Comparison of ENCODE assay signal across 10 mouse cellular contexts in the genomic region with DNA sequence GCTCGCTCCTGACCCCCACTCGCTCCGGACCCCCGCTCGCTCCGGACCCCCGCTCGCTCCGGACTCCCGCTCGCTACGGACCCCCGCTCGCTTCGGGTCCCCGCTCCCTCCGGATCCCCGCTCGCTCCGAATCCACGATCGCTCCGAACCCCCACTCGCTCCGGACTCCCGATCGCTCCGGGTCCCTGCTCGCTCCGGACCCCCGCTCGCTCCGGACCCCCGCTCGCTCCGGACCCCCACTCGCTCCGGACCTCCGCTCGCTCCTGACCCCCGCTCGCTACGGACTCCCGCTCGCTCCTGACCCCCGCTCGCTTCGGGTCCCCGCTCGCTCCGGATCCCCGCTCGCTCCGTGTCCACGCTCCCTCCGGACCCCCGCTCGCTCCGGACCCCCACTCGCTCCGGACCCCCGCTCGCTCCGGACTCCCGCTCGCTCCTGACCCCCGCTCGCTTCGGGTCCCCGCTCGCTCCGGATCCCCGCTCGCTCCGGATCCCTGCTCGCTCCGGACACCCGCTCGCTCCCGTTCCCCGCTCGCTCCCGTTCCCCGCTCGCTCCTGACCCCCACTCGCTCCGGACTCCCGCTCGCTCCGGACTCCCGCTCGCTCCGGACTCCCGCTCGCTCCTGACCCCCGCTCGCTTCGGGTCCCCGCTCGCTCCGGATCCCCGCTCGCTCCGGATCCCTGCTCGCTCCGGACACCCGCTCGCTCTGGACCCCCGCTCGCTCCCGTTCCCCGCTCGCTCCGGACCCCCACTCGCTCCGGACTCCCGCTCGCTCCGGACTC. TPM values are rescaled to one million over a fixed set of nuclear protein-coding genes. Genes with fewer than 3 reads are reported as not detected.
DNase-seq lines count a peak whose midpoint lies in the region; ATAC-seq and TF ChIP-seq lines count a peak whose summit lies in the region.
"Not testable (repeated sequence)": the region's sequence is repeated elsewhere in the genome, so short reads cannot be mapped to it uniquely, and the experiment has no call there.
"Had no signal": no experiment of that assay in that cellular context is flagged by ENCODE, and none has a peak within 500 bp of the region (broad histone marks: within the 10 kb centered on the region; RNA-seq: fewer than 3 reads in every experiment).

No protein-coding gene starts in this region.

- DNase-seq in adrenal gland, postnatal 14 days: peak; percentile 40
- DNase-seq in limb, embryonic 11.5 days (ENCODE audit: low spot score): peak; percentile 41
- DNase-seq in lung, adult 2 months: not testable (repeated sequence)

- H3K9ac ChIP-seq in forebrain, embryonic 12.5 days: peak overlapping the region; percentile 47
- H3K9ac ChIP-seq in heart, embryonic 15.5 days: peak overlapping the region; percentile 52
- peak overlapping the region; percentile 43; the same call in 1 of the 2 replicates for H3K9ac ChIP-seq in intestine, embryonic 16.5 days (ENCODE audit: low read depth, low read length)
- H3K9ac ChIP-seq in limb, embryonic 11.5 days (ENCODE audit: low read length): not testable (repeated sequence)
- peak overlapping the region; percentile 58 for H3K9ac ChIP-seq in midbrain, embryonic 16.5 days (ENCODE audit: low read depth, low read length)
- peak overlapping the region; percentile 57 for H3K9ac ChIP-seq in stomach, embryonic 16.5 days (ENCODE audit: low read length)

- H3K9me3 ChIP-seq in forebrain, embryonic 12.5 days; heart, embryonic 15.5 days (replicated peaks); intestine, embryonic 16.5 days (ENCODE audit: control insufficient read depth, low read length); limb, embryonic 11.5 days (ENCODE audit: control insufficient read depth, low read length); midbrain, embryonic 16.5 days (replicated peaks; ENCODE audit: control insufficient read depth, low read length, poor library complexity, severe bottlenecking); stomach, embryonic 16.5 days (replicated peaks; ENCODE audit: control insufficient read depth, low read length): not testable (repeated sequence)

- TF ChIP-seq POLR2A in lung, adult 2 months (IDR thresholded peaks at IDR 0.05; ENCODE audit: borderline replicate concordance, extremely low read depth, low read depth, low read length): not testable (repeated sequence)

- not testable (repeated sequence) for TF ChIP-seq CTCF in lung, adult 2 months (IDR thresholded peaks at IDR 0.05; ENCODE audit: insufficient read depth, low read length)

- H3K4me3 ChIP-seq in forebrain, embryonic 12.5 days (replicated peaks): peak overlapping the region; percentile 54
- peak overlapping the region; percentile 52 for H3K4me3 ChIP-seq in heart, embryonic 15.5 days
- peak overlapping the region; percentile 50 for H3K4me3 ChIP-seq in intestine, embryonic 16.5 days (ENCODE audit: low read length)
- H3K4me3 ChIP-seq in limb, embryonic 11.5 days (ENCODE audit: low read depth, low read length): peak overlapping the region; percentile 40
- H3K4me3 ChIP-seq in lung, adult 2 months (replicated peaks; ENCODE audit: extremely low read depth, low read depth, low read length): peak overlapping the region; percentile 41
- peak overlapping the region; percentile 50 for H3K4me3 ChIP-seq in midbrain, embryonic 16.5 days (ENCODE audit: low read depth, low read length)
- H3K4me3 ChIP-seq in stomach, embryonic 16.5 days (replicated peaks; ENCODE audit: low read length): peak overlapping the region; percentile 47

- H3K27me3 ChIP-seq in forebrain, embryonic 12.5 days: peaks cover 72% of the 10 kb centered on the region
- not testable (repeated sequence) for H3K27me3 ChIP-seq in heart, embryonic 15.5 days
- peaks cover 38% of the 10 kb centered on the region for H3K27me3 ChIP-seq in intestine, embryonic 16.5 days (replicated peaks; ENCODE audit: control insufficient read depth, insufficient read depth, low read length)
- peaks cover 64% of the 10 kb centered on the region for H3K27me3 ChIP-seq in limb, embryonic 11.5 days (ENCODE audit: control insufficient read depth, insufficient read depth, low read length)
- H3K27me3 ChIP-seq in midbrain, embryonic 16.5 days (ENCODE audit: control insufficient read depth, insufficient read depth, low read depth, low read length): peaks cover 46% of the 10 kb centered on the region
- peaks cover 50% of the 10 kb centered on the region for H3K27me3 ChIP-seq in stomach, embryonic 16.5 days (ENCODE audit: control insufficient read depth, insufficient read depth, low read length)

- peaks cover 19% of the 10 kb centered on the region for H3K4me1 ChIP-seq in forebrain, embryonic 12.5 days
- H3K4me1 ChIP-seq in heart, embryonic 15.5 days (replicated peaks); intestine, embryonic 16.5 days (ENCODE audit: control insufficient read depth, insufficient read depth, low read length); limb, embryonic 11.5 days (ENCODE audit: control insufficient read depth, insufficient read depth, low read length); lung, adult 2 months (ENCODE audit: control insufficient read depth, insufficient read depth, low read length); stomach, embryonic 16.5 days (ENCODE audit: control insufficient read depth, insufficient read depth, low read length): not testable (repeated sequence)
- peaks cover 12% of the 10 kb centered on the region for H3K4me1 ChIP-seq in midbrain, embryonic 16.5 days (ENCODE audit: control insufficient read depth, insufficient read depth, low read length)

- not testable (repeated sequence) for ATAC-seq in forebrain, embryonic 12.5 days (ENCODE audit: low FRiP score); heart, embryonic 15.5 days (replicated peaks; ENCODE audit: insufficient number of reproducible peaks, insufficient read depth, low FRiP score, low read depth); intestine, embryonic 16.5 days; limb, embryonic 11.5 days (ENCODE audit: insufficient number of reproducible peaks, low FRiP score, low TSS enrichment, low read depth); midbrain, embryonic 16.5 days; stomach, embryonic 16.5 days (ENCODE audit: insufficient read depth, low FRiP score)

- H3K27ac ChIP-seq in forebrain, embryonic 12.5 days; intestine, embryonic 16.5 days (ENCODE audit: low read length); limb, embryonic 11.5 days (replicated peaks; ENCODE audit: low read depth, low read length); midbrain, embryonic 16.5 days (ENCODE audit: low read length); stomach, embryonic 16.5 days (ENCODE audit: low read length): not testable (repeated sequence)
- peak overlapping the region; percentile 16; the same call in 1 of the 2 replicates for H3K27ac ChIP-seq in heart, embryonic 15.5 days

- WGBS in forebrain, embryonic 12.5 days: under 1% methylated on average over 109 of the region's 119 CpGs
- 6% methylated on average over 87 of the region's 119 CpGs for WGBS in heart, embryonic 15.5 days
- under 1% methylated on average over 102 of the region's 119 CpGs for WGBS in intestine, embryonic 16.5 days
- under 1% methylated on average over 93 of the region's 119 CpGs for WGBS in limb, embryonic 11.5 days
- WGBS in lung, adult 2 months: 2% methylated on average over 109 of the region's 119 CpGs
- WGBS in midbrain, embryonic 16.5 days: under 1% methylated on average over 90 of the region's 119 CpGs
- under 1% methylated on average over 109 of the region's 119 CpGs for WGBS in stomach, embryonic 16.5 days

- not testable (repeated sequence) for H3K36me3 ChIP-seq in forebrain, embryonic 12.5 days (replicated peaks); intestine, embryonic 16.5 days (ENCODE audit: control insufficient read depth, insufficient read depth, low read length); limb, embryonic 11.5 days (ENCODE audit: control insufficient read depth, insufficient read depth, low read length); midbrain, embryonic 16.5 days (ENCODE audit: control insufficient read depth, insufficient read depth, low read length); stomach, embryonic 16.5 days (ENCODE audit: control insufficient read depth, insufficient read depth, low read length)
- peaks cover 60% of the 10 kb centered on the region for H3K36me3 ChIP-seq in heart, embryonic 15.5 days

- peak overlapping the region; percentile 97 for H3K4me2 ChIP-seq in forebrain, embryonic 12.5 days
- peak overlapping the region; percentile 73 for H3K4me2 ChIP-seq in heart, embryonic 15.5 days
- peak overlapping the region; percentile 92 for H3K4me2 ChIP-seq in intestine, embryonic 16.5 days (ENCODE audit: low read depth, low read length)
- peak overlapping the region; percentile 89 for H3K4me2 ChIP-seq in limb, embryonic 11.5 days (ENCODE audit: low read depth, severe bottlenecking)
- H3K4me2 ChIP-seq in midbrain, embryonic 16.5 days (ENCODE audit: low read length): peak overlapping the region; percentile 97
- peak overlapping the region; percentile 80 for H3K4me2 ChIP-seq in stomach, embryonic 16.5 days (ENCODE audit: low read depth, low read length)

RNA-seq across cellular contexts. Expression of a gene that starts 19.3 kb away (rescaled TPM):
- 56.2 and 66.5 TPM in 2 replicates for total RNA-seq in adrenal gland, postnatal 14 days (2021)
- polyA plus RNA-seq in forebrain, embryonic 12.5 days (2016; fragmentation: Nextera tagmentation; extraction: Ambion mirVana): 0.38 and 0.89 TPM in 2 replicates
- 6.6 and 6.7 TPM in 2 replicates for polyA plus RNA-seq in heart, embryonic 15.5 days (2015; fragmentation: Nextera tagmentation; extraction: Ambion mirVana)
- polyA plus RNA-seq in intestine, embryonic 16.5 days (2015; fragmentation: Nextera tagmentation; extraction: Ambion mirVana): 1.5 and 1.8 TPM in 2 replicates
- polyA plus RNA-seq in limb, embryonic 11.5 days (2014; fragmentation: Nextera tagmentation; extraction: Ambion mirVana): 0.07 and 0.55 TPM in 2 replicates
- polyA plus RNA-seq in lung, adult 2 months (2012; rRNA removed): 14.3 and 25.1 TPM in 2 replicates
- 1.4 and 1.6 TPM in 2 replicates for polyA plus RNA-seq in midbrain, embryonic 16.5 days (2015; fragmentation: Nextera tagmentation; extraction: Ambion mirVana)
- 1.9 and 2.3 TPM in 2 replicates for polyA plus RNA-seq in stomach, embryonic 16.5 days (2015; fragmentation: Nextera tagmentation; extraction: Ambion mirVana)

RNA-seq across cellular contexts. Expression of a gene that starts 21.5 kb away (rescaled TPM):
- total RNA-seq in adrenal gland, postnatal 14 days (2021): 18.7 and 24.2 TPM in 2 replicates
- 1.0 and 1.3 TPM in 2 replicates for polyA plus RNA-seq in forebrain, embryonic 12.5 days (2016; fragmentation: Nextera tagmentation; extraction: Ambion mirVana)
- 169 and 170 TPM in 2 replicates for polyA plus RNA-seq in heart, embryonic 15.5 days (2015; fragmentation: Nextera tagmentation; extraction: Ambion mirVana)
- 2.3 and 2.6 TPM in 2 replicates for polyA plus RNA-seq in intestine, embryonic 16.5 days (2015; fragmentation: Nextera tagmentation; extraction: Ambion mirVana)
- 2.2 and 2.5 TPM in 2 replicates for polyA plus RNA-seq in limb, embryonic 11.5 days (2014; fragmentation: Nextera tagmentation; extraction: Ambion mirVana)
- 19.0 and 20.0 TPM in 2 replicates for polyA plus RNA-seq in lung, adult 2 months (2012; rRNA removed)
- polyA plus RNA-seq in midbrain, embryonic 16.5 days (2015; fragmentation: Nextera tagmentation; extraction: Ambion mirVana): 0.78 and 1.5 TPM in 2 replicates
- 1.3 and 10.6 TPM in 2 replicates for polyA plus RNA-seq in stomach, embryonic 16.5 days (2015; fragmentation: Nextera tagmentation; extraction: Ambion mirVana)

RNA-seq across cellular contexts. Expression of a gene that starts 23.6 kb away (rescaled TPM):
- 17.7 and 26.5 TPM in 2 replicates for total RNA-seq in adrenal gland, postnatal 14 days (2021)
- 32.3 and 37.3 TPM in 2 replicates for polyA plus RNA-seq in forebrain, embryonic 12.5 days (2016; fragmentation: Nextera tagmentation; extraction: Ambion mirVana)
- 17.7 and 25.9 TPM in 2 replicates for polyA plus RNA-seq in heart, embryonic 15.5 days (2015; fragmentation: Nextera tagmentation; extraction: Ambion mirVana)
- polyA plus RNA-seq in intestine, embryonic 16.5 days (2015; fragmentation: Nextera tagmentation; extraction: Ambion mirVana): 25.8 and 31.2 TPM in 2 replicates
- polyA plus RNA-seq in limb, embryonic 11.5 days (2014; fragmentation: Nextera tagmentation; extraction: Ambion mirVana): 31.2 and 38.6 TPM in 2 replicates
- 28.2 and 29.1 TPM in 2 replicates for polyA plus RNA-seq in lung, adult 2 months (2012; rRNA removed)
- 35.7 and 36.8 TPM in 2 replicates for polyA plus RNA-seq in midbrain, embryonic 16.5 days (2015; fragmentation: Nextera tagmentation; extraction: Ambion mirVana)
- polyA plus RNA-seq in stomach, embryonic 16.5 days (2015; fragmentation: Nextera tagmentation; extraction: Ambion mirVana): 28.5 and 33.8 TPM in 2 replicates

RNA-seq across cellular contexts. Expression of a gene that starts 39.9 kb away (rescaled TPM):
- 0.15 and 0.23 TPM in 2 replicates for total RNA-seq in adrenal gland, postnatal 14 days (2021)
- polyA plus RNA-seq in forebrain, embryonic 12.5 days (2016; fragmentation: Nextera tagmentation; extraction: Ambion mirVana): 0.21 and 0.40 TPM in 2 replicates
- polyA plus RNA-seq in heart, embryonic 15.5 days (2015; fragmentation: Nextera tagmentation; extraction: Ambion mirVana): 0.08 and 0.14 TPM in 2 replicates
- polyA plus RNA-seq in intestine, embryonic 16.5 days (2015; fragmentation: Nextera tagmentation; extraction: Ambion mirVana): 0.16 and 0.23 TPM in 2 replicates
- polyA plus RNA-seq in limb, embryonic 11.5 days (2014; fragmentation: Nextera tagmentation; extraction: Ambion mirVana): 0.15 and 0.20 TPM in 2 replicates
- 0.08 and 0.11 TPM in 2 replicates for polyA plus RNA-seq in lung, adult 2 months (2012; rRNA removed)
- polyA plus RNA-seq in midbrain, embryonic 16.5 days (2015; fragmentation: Nextera tagmentation; extraction: Ambion mirVana): 1.0 and 1.1 TPM in 2 replicates
- 0.22 TPM in 1 of 2 replicates, not detected in the other for polyA plus RNA-seq in stomach, embryonic 16.5 days (2015; fragmentation: Nextera tagmentation; extraction: Ambion mirVana)
- total RNA-seq: left cerebral cortex, postnatal 4 days had no signal
- polyA plus RNA-seq: cortical plate, adult 2 months had no signal

RNA-seq across cellular contexts. Expression of a gene that starts 41.4 kb away (rescaled TPM):
- total RNA-seq in adrenal gland, postnatal 14 days (2021): 15.0 and 15.4 TPM in 2 replicates
- 12.6 and 14.2 TPM in 2 replicates for polyA plus RNA-seq in forebrain, embryonic 12.5 days (2016; fragmentation: Nextera tagmentation; extraction: Ambion mirVana)
- polyA plus RNA-seq in heart, embryonic 15.5 days (2015; fragmentation: Nextera tagmentation; extraction: Ambion mirVana): 11.9 and 14.1 TPM in 2 replicates
- polyA plus RNA-seq in intestine, embryonic 16.5 days (2015; fragmentation: Nextera tagmentation; extraction: Ambion mirVana): 13.9 and 15.0 TPM in 2 replicates
- 12.8 and 13.1 TPM in 2 replicates for polyA plus RNA-seq in limb, embryonic 11.5 days (2014; fragmentation: Nextera tagmentation; extraction: Ambion mirVana)
- polyA plus RNA-seq in lung, adult 2 months (2012; rRNA removed): 9.3 and 11.7 TPM in 2 replicates
- 13.6 and 13.7 TPM in 2 replicates for polyA plus RNA-seq in midbrain, embryonic 16.5 days (2015; fragmentation: Nextera tagmentation; extraction: Ambion mirVana)
- 12.5 and 12.8 TPM in 2 replicates for polyA plus RNA-seq in stomach, embryonic 16.5 days (2015; fragmentation: Nextera tagmentation; extraction: Ambion mirVana)
